Mouse (Mus musculus): Measurements from ENCODE around the gene Sox4. TPM values are rescaled to one million over a fixed set of nuclear protein-coding genes. Genes with fewer than 3 reads are reported as not detected.
A peak's percentile ranks its signal among the peaks of the same experiment; 100 is the strongest.

Gene Sox4
- total RNA-seq, 1 experiment from 2014 or later, result 33.5 TPM

DNA sequence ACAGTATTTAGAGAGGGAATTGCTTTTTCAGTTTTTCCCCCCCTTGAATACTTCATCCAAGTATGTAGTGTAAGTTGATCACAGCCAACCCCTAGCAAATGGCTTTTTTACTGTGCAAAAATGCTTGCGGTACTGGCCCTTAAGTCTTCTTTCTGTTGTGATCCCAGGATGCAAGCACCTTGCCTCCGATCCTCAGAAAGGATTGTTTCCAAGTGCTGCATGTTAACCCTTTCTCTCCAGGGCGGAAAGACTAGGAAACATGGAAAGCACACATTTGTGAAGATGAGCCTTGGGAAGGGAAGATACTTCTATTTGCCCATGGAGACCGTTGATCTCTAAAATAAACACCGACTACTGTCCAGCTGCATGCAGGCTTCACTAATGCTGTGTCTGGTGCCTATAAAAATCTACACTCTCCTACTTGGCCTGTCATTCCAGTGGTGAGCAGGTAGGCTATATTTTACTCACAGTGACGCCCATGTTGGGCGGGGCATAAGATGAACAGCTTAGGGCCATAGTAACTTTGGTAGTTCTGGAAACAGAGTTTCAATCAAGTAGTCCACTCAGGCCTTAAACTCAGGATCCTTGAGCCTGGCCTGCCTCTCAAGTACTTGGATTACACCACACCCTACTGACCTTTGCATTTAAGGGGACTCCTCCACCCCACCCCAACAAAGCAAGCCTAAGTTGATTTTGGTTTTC, 5.6 kb downstream of the Sox4 start:
- DNase-seq, result no peak

- DNase-seq, result no peak
Observed at GRCm38 (mm10) chr13:28946565-28947135, 6.9 kb downstream of the Sox4 start.

- no peak for DNase-seq
Observed at GRCm38 (mm10) chr13:28945681-28946080, 7.8 kb downstream of the Sox4 start.

- DNase-seq, result no peak
Observed at GRCm38 (mm10) chr13:28942926-28943325, 10.6 kb downstream of the Sox4 start.

DNA sequence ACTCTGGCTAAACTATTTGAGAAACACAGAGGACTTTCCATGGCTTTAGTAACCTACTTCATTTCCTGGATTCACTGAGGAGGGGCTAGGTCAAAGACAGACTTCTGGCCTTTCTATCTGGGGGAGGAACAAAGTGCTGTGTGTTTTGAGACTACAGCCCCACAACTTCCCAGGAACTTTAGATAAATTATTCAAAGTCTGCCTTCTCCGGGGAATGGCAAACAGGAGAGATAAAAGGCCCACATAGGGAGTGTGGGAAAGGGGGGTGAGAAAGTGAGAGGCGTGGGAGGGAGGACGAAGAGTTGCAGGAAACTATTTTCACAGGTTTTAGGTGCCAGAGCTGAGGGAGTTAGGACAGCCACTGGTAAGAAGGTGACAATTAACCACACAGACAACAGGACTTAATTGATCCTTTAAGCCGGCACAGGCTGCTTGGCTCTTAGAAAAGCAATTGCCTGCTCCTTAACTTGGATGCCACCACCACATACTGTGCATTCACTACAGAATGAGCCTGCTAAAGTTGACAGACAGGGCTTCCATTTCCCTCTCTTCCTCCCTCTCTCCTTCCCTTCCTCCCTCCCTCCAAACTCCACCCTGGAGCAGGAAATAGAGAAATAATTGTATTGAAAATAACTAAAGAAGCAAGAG, 11.4 kb downstream of the Sox4 start:
- DNase-seq, result no peak

DNA sequence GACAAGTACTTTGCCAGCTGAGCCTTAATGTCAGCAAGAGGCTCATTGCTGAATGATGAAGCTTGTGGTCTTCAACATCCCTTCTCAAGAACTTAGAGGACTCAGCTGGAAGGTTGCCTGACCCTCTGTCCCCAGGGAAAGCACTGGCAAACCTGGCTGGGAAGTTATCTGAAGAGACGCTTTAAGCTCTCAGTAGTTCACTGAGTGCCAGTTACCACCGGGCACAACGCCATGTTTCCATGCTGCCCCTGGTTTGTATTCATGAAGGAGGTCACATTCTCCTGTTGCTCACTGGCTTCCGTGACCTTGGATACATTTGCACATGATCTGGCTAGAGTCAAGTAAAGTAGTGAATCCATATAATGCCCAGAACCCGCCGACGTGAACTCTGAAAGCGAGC, 20.1 kb downstream of the Sox4 start:
- DNase-seq, result peak; percentile 33

DNA sequence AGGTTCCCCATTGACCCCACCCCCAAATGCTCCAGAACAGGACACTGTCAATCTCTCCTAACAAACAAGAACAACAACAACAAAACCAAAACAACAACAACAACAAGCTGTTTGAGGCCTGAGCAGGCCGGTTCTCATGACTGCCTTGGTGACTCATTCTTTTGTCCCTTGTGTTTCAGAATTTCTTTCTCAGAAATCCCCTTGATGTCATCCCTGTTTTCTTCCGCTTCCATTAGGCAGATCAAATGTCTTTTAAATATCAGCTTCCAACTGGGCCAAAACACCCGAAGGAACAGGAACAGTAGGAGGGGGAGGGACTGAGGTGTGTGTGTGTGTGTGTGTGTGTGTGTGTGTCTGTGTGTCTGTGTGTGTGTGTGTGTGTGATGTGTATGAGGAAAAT, 21.7 kb downstream of the Sox4 start:
- no peak for DNase-seq

GRCm38 (mm10) chr13:28931266-28931665, 22.2 kb downstream of the Sox4 start:
- DNase-seq, result no peak

DNA sequence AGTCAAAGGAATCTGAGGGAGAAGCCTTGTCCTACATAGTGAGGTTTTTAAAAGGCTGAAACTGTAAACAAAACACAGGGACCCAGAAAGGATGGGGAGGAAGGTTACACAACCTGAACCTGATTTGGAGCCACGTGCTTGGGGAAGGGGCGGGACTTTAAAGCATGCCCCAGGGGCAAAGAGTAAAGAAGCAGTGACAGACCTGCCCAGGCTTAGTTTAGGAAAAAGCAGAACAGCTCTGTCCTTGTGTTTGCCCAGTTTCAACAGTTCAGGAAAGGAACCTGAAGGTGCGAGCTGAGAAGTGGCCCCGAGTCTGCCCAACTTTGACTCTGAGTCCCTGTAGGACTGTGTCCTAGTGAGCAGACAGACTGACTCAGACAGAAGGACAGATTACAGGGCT, 23.1 kb downstream of the Sox4 start:
- DNase-seq, result no peak

GRCm38 (mm10) chr13:28929936-28930335, 23.6 kb downstream of the Sox4 start:
- no peak for DNase-seq

DNA sequence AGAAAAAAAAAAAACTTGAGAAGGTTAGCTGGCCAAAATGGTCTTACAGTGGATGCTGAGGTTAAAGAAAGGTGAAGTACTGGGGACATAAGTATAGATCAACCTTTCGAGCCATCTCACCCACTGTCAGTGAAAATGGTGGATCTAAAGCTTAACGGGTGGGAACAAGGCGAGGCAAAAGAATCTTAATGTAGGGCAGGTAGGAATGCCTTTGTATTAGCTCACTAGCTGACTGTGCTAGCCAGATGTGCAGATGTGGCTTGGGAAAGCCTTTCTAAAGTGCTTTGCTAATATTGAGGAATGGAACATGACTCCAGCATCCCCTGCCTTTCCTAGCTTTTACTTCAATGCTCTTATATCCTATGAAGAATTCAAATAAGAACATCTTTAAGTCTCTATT, 30.4 kb downstream of the Sox4 start:
- DNase-seq, result no peak

GRCm38 (mm10) chr13:28917379-28918250, 35.9 kb downstream of the Sox4 start:
- no peak for DNase-seq

DNA sequence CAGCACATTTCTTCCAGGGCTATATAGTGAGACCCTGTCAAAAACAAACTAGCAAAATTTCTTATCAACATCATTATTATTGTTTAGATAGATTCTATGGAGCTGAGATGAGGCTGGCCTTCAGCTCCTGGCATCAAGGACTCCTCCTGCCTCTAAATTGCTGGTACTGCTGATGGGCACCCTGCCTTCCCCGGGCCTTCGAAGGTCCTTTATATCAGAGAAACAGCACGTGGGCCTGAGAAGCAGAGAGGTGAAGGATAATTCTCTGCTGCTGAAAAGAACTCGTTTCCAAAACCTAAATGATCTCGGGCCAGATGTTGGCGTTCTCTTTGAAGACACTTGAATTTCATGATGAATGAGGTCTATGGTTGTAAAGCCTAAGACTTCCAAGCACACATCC, 39.9 kb downstream of the Sox4 start:
- DNase-seq, result no peak

- DNase-seq, result no peak
Observed at GRCm38 (mm10) chr13:28906981-28907380, 46.5 kb downstream of the Sox4 start.
